Mouse (Mus musculus) CH12.LX (cell line): ENCODE data around the gene Cyp11a1. TPM values are rescaled to one million over a fixed set of nuclear protein-coding genes. Genes with fewer than 3 reads are reported as not detected.

Experiments
- DNase-seq: peaks from one replicate; pipeline ENCODE4 v3.0.0-alpha.2; 2013; ENCODE audit errors: extremely low read depth
- H3K27ac ChIP-seq: 2 replicates; pipeline ENCODE4 v1.5.1; 2012; ENCODE audit warnings: low read depth, mild to moderate bottlenecking, control low read depth, moderate library complexity; ENCODE audit not compliant: insufficient read depth
- H3K27me3 ChIP-seq: replicated peaks from 2 replicates; pipeline ENCODE3; 2012; ENCODE audit warnings: inconsistent platforms
- H3K36me3 ChIP-seq, 2 experiments: replicated peaks in 1 of 2; 2 replicates each; pipeline versions ENCODE3 to v1.6.1; 2012; ENCODE audit warnings: inconsistent platforms in 1 of 2, low read length in 1 of 2, mild to moderate bottlenecking in 1 of 2, mixed read lengths in 1 of 2, moderate library complexity in 1 of 2; ENCODE audit not compliant: control insufficient read depth in 1 of 2, insufficient read depth in 1 of 2
- H3K4me1 ChIP-seq, 2 experiments: 2 replicates each; pipeline ENCODE4 v1.6.1; 2012; ENCODE audit warnings: inconsistent platforms in 1 of 2, moderate library complexity in 1 of 2; ENCODE audit not compliant: insufficient read depth in 2 of 2, control insufficient read depth in 1 of 2
- H3K4me2 ChIP-seq: 2 replicates; pipeline ENCODE4 v1.6.1; 2012; ENCODE audit warnings: low read depth, mild to moderate bottlenecking, control low read depth; ENCODE audit not compliant: poor library complexity, insufficient read depth, severe bottlenecking
- H3K4me3 ChIP-seq, 3 experiments: fragments of 150-350 bp in 1 of 3; sonication (generic) in 1 of 3; replicated peaks in 1 of 3; 2 replicates each; pipeline versions ENCODE3 to v1.5.1; 2011 to 2012; ENCODE audit warnings: low read depth in 2 of 3, low read length in 2 of 3, mild to moderate bottlenecking in 2 of 3, moderate library complexity in 2 of 3, control low read depth in 1 of 3, improper control_type of control experiment in 1 of 3, inconsistent platforms in 1 of 3, mixed read lengths in 1 of 3; ENCODE audit not compliant: poor library complexity in 1 of 3
- H3K79me2 ChIP-seq: replicated peaks from 2 replicates; pipeline ENCODE4 v1.6.1; 2012; ENCODE audit warnings: mild to moderate bottlenecking, moderate library complexity; ENCODE audit not compliant: control insufficient read depth, poor library complexity, insufficient read depth, severe bottlenecking; ENCODE audit errors: extremely low read depth
- H3K9ac ChIP-seq: 2 replicates; pipeline ENCODE4 v1.6.1; 2012; ENCODE audit warnings: low read depth, mild to moderate bottlenecking, control low read depth, moderate library complexity; ENCODE audit not compliant: insufficient read depth
- H3K9me3 ChIP-seq: replicated peaks from 2 replicates; pipeline ENCODE3; 2012; ENCODE audit warnings: low read length, inconsistent platforms, mixed read lengths
- BHLHE40 ChIP-seq: IDR thresholded peaks from 2 replicates; pipeline ENCODE4 v1.6.1; 2011; ENCODE audit warnings: mild to moderate bottlenecking, low read depth, low read length, improper control_type of control experiment
- CHD2 ChIP-seq: IDR thresholded peaks from 2 replicates; pipeline ENCODE4 v1.6.1; 2011; ENCODE audit warnings: low read length, improper control_type of control experiment
- CTCF ChIP-seq, 2 experiments: IDR thresholded peaks in 1 of 2; conservative IDR thresholded peaks in 1 of 2; 2 replicates each; pipeline ENCODE4 v1.5.1; 2011 to 2012; ENCODE audit warnings: low read depth in 2 of 2, low read length in 2 of 2, improper control_type of control experiment in 1 of 2, inconsistent platforms in 1 of 2, mild to moderate bottlenecking in 1 of 2, moderate library complexity in 1 of 2
- E2F4 ChIP-seq: IDR thresholded peaks from 2 replicates; pipeline ENCODE4 v1.6.1; 2011; ENCODE audit warnings: low read depth, low read length, improper control_type of control experiment; ENCODE audit not compliant: insufficient replicate concordance
- EP300 ChIP-seq: IDR thresholded peaks from 2 replicates; pipeline ENCODE4 v1.6.1; 2011; ENCODE audit warnings: low read length, improper control_type of control experiment
- ETS1 ChIP-seq: conservative IDR thresholded peaks from 2 replicates; pipeline ENCODE4 v1.6.1; 2012; ENCODE audit warnings: low read depth, mild to moderate bottlenecking, inconsistent platforms, low read length, improper control_type of control experiment, moderate library complexity
- IRF4 ChIP-seq: IDR thresholded peaks from 2 replicates; pipeline ENCODE4 v1.6.1; 2014; ENCODE audit warnings: low read depth, mild to moderate bottlenecking, inconsistent platforms, low read length, improper control_type of control experiment
- KAT2A ChIP-seq: IDR thresholded peaks from 2 replicates; pipeline ENCODE4 v1.6.1; 2012; ENCODE audit warnings: low read length, improper control_type of control experiment, inconsistent platforms; ENCODE audit not compliant: insufficient replicate concordance
- MAFK ChIP-seq: IDR thresholded peaks from 2 replicates; pipeline ENCODE4 v1.6.1; 2011; ENCODE audit warnings: low read length, improper control_type of control experiment; ENCODE audit not compliant: insufficient replicate concordance
- MAZ ChIP-seq: IDR thresholded peaks from 2 replicates; pipeline ENCODE4 v1.6.1; 2012; ENCODE audit warnings: low read depth, mild to moderate bottlenecking, inconsistent platforms, low read length, improper control_type of control experiment, moderate library complexity
- MXI1 ChIP-seq: IDR thresholded peaks from 2 replicates; pipeline ENCODE4 v1.6.1; 2011; ENCODE audit warnings: mild to moderate bottlenecking, low read depth, low read length, improper control_type of control experiment
- NELFE ChIP-seq: IDR thresholded peaks from 2 replicates; pipeline ENCODE4 v1.6.1; 2011; ENCODE audit warnings: low read depth, low read length, improper control_type of control experiment
- PAX5 ChIP-seq: IDR thresholded peaks from 2 replicates; pipeline ENCODE4 v1.6.1; 2012; ENCODE audit warnings: low read length, inconsistent platforms, mixed read lengths
- POLR2A ChIP-seq: IDR thresholded peaks from 2 replicates; pipeline ENCODE4 v1.6.1; 2011; ENCODE audit warnings: low read depth, mild to moderate bottlenecking, improper control_type of control experiment, low read length
- POLR2AphosphoS2 ChIP-seq: IDR thresholded peaks from 2 replicates; pipeline ENCODE4 v1.6.1; 2011; ENCODE audit warnings: low read depth, low read length, improper control_type of control experiment
- RAD21 ChIP-seq: IDR thresholded peaks from 2 replicates; pipeline ENCODE4 v1.6.1; 2011; ENCODE audit warnings: low read depth, mild to moderate bottlenecking, low read length, improper control_type of control experiment, moderate library complexity
- RCOR1 ChIP-seq: conservative IDR thresholded peaks from 2 replicates; pipeline ENCODE4 v1.6.1; 2012; ENCODE audit warnings: low read depth, mild to moderate bottlenecking, inconsistent platforms, low read length, improper control_type of control experiment
- SMC3 ChIP-seq: IDR thresholded peaks from 2 replicates; pipeline ENCODE4 v1.6.1; 2011; ENCODE audit warnings: low read depth, low read length, improper control_type of control experiment
- TBP ChIP-seq: conservative IDR thresholded peaks from 2 replicates; pipeline ENCODE4 v1.6.1; 2011; ENCODE audit warnings: low read depth, low read length, improper control_type of control experiment
- TCF12 ChIP-seq: IDR thresholded peaks from 2 replicates; pipeline ENCODE4 v1.6.1; 2014; ENCODE audit warnings: low read depth, mild to moderate bottlenecking, inconsistent platforms, low read length, improper control_type of control experiment
- ZMIZ1 ChIP-seq: IDR thresholded peaks from 2 replicates; pipeline ENCODE4 v1.6.1; 2012; ENCODE audit warnings: low read depth, mild to moderate bottlenecking, inconsistent platforms, low read length, improper control_type of control experiment
- dilution Hi-C: fragments of 300-500 bp; cut with MboI; formaldehyde crosslinking; loops from 2 replicates; pipeline ENCODE4 v1.14.3; 2020; ENCODE audit warnings: low sequenced_read_pairs; ENCODE audit not compliant: extremely low pct_unique_long_range_greater_than_20kb, extremely low pct_ligation_motif_present
- in situ Hi-C: fragments of 300-500 bp; cut with MboI; formaldehyde crosslinking; loops from 3 replicates; pipeline ENCODE4 v1.14.3; 2019; ENCODE audit warnings: low sequenced_read_pairs, low pct_ligation_motif_present, low pct_unique_long_range_greater_than_20kb, mixed read lengths
- polyA plus RNA-seq: library from polyadenylated mRNA; unstranded; fragments of >175 nt; gene quantifications from 2 replicates; pipeline ENCODE4 v1.2.1, GENCODE M21; 2012; ENCODE audit warnings: low read depth; ENCODE audit not compliant: insufficient read length
- total RNA-seq, 2 experiments: library from RNA; depleted of rRNA; stranded (reverse); fragments of 300-350 nt in 1 of 2; fragments of >200 nt in 1 of 2; gene quantifications; 2 replicates each; pipeline ENCODE4 v1.2.3; 2012 to 2014

Gene Cyp11a1
- total and polyA plus RNA-seq, 3 experiments = 2.6 to 12.8 (median 9.0) TPM

DNA sequence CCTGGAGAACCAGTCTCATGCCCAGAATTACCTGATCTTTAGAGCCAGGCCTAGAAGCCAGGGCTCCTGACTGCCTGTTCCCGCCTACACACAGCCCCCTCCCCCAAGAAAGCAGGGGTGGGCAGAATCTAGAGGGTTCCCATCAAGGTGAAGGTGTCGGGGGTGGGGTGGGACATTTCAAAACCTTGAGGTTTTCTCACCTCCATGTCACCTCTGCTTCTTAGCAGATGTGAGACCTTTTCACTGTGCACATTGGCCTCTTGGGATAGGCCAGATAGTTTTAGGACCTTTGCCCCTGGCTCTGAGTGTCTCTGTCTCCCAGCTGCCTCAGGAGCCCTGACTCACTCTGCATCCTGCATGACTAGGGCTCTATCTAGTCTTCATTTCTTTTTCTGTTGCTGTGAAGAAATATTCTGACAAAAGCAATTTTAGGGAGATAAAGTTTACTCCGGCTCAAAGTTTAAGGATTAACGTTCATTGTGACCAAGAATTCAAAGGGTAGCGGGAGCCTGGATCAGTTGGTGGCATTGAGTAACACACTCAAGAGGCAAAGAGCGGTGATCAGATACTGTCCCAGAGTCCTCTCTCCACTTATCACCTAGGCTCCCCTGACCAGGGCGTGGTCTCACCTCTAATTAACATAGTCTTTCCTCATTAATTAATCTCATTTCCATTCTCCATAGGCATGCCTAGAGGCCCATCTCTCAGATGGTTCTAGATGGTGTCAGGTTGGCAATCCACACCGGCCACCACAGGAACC, 37.2 kb upstream of the Cyp11a1 start:
- H3K36me3 ChIP-seq = peaks cover 0 to 2% of the 10 kb centered on the region in 2 experiments
- peak; percentile 67 for DNase-seq
- peak overlapping the region in 2 of 3 experiments; percentile 17 to 33 for H3K4me3 ChIP-seq
- peak overlapping the region; percentile 77 for H3K9ac ChIP-seq
- H3K4me1 ChIP-seq = peaks cover 78 to 100% of the 10 kb centered on the region in 2 experiments
- no peaks in the 10 kb centered on the region for H3K9me3 ChIP-seq
- H3K27me3 ChIP-seq = no peaks in the 10 kb centered on the region
- peak overlapping the region; percentile 99 for H3K27ac ChIP-seq
- dilution Hi-C loops = no loop called here
- peak overlapping the region; percentile 40; the same call in 1 of the 2 replicates for H3K4me2 ChIP-seq
- in situ Hi-C loops = no loop called here
- TF ChIP-seq ZMIZ1 = peak; percentile 27; the same call in 1 of the 2 replicates
- TF ChIP-seq POLR2AphosphoS2 = 0 out of 2 replicates have a peak, but pooled peaks have one; percentile 1
- peak; percentile 62 for TF ChIP-seq ETS1
- 0 out of 2 replicates have a peak, but pooled peaks have one; percentile 14 for TF ChIP-seq E2F4
- TF ChIP-seq SMC3 = no peak
- TF ChIP-seq CTCF (conservative IDR thresholded peaks at IDR 0.05 in 1 of 2, IDR thresholded peaks at IDR 0.05 in 1 of 2; ENCODE audit: low read depth in 2 of 2, low read length in 2 of 2) = no peak
- TF ChIP-seq BHLHE40 = peak; percentile 55
- TF ChIP-seq IRF4 = peak; percentile 16
- no peak for TF ChIP-seq PAX5
- peak; percentile 60 for TF ChIP-seq CHD2
- TF ChIP-seq EP300 = peak; percentile 45
- no peak for TF ChIP-seq NELFE
- peak; percentile 82; the same call in 1 of the 2 replicates for TF ChIP-seq MXI1
- TF ChIP-seq POLR2A = peak; percentile 11; the same call in 1 of the 2 replicates
- 0 out of 2 replicates have a peak, but pooled peaks have one; percentile 25 for TF ChIP-seq MAZ
- TF ChIP-seq KAT2A = 0 out of 2 replicates have a peak, but pooled peaks have one; percentile 31
- peak; percentile 11; the same call in 1 of the 2 replicates for TF ChIP-seq TBP
- 0 out of 2 replicates have a peak, but pooled peaks have one; percentile 60 for TF ChIP-seq MAFK
- no peak for TF ChIP-seq RCOR1
- TF ChIP-seq RAD21 = no peak; the same call in 1 of the 2 replicates
- 0 out of 2 replicates have a peak, but pooled peaks have one; percentile 50 for TF ChIP-seq TCF12
- no peaks in the 10 kb centered on the region for H3K79me2 ChIP-seq
